Mouse (Mus musculus) frontal cortex, adult (tissue): Measurements from ENCODE around the gene Ccdc92.

ENCODE experiments used
- ATAC-seq: cut with Nextera tagmentation; 2 replicates; pipeline ENCODE4 v1.9.2; 2017; ENCODE audit warnings: mild to moderate bottlenecking, moderate library complexity, mixed read lengths; ENCODE audit not compliant: low TSS enrichment

Ccdc92 gene

GRCm38 (mm10) chr5:124854202-124854601, 8.0 kb downstream of the Ccdc92 start:
- no peak for ATAC-seq

GRCm38 (mm10) chr5:124853079-124853478, 9.1 kb downstream of the Ccdc92 start:
- peak; percentile 76; the same call in 1 of the 2 replicates for ATAC-seq

- no peak for ATAC-seq
Measured at GRCm38 (mm10) chr5:124852294-124852693, 9.9 kb downstream of the Ccdc92 start.

GRCm38 (mm10) chr5:124851572-124851971, 10.7 kb downstream of the Ccdc92 start:
- ATAC-seq: no peak

GRCm38 (mm10) chr5:124848994-124849393, 13.2 kb downstream of the Ccdc92 start:
- no peak for ATAC-seq

GRCm38 (mm10) chr5:124847014-124847413, 15.2 kb downstream of the Ccdc92 start:
- ATAC-seq: no peak

- no peak for ATAC-seq
Measured at GRCm38 (mm10) chr5:124844929-124845328, 17.3 kb downstream of the Ccdc92 start.

GRCm38 (mm10) chr5:124843386-124843785, 18.8 kb downstream of the Ccdc92 start:
- no peak for ATAC-seq

- no peak for ATAC-seq
Measured at GRCm38 (mm10) chr5:124840669-124841068, 21.6 kb downstream of the Ccdc92 start.

- ATAC-seq: no peak
Measured at GRCm38 (mm10) chr5:124840202-124840601, 22.0 kb downstream of the Ccdc92 start.

- peak; percentile 56 for ATAC-seq
Measured at GRCm38 (mm10) chr5:124836621-124837020, 25.6 kb downstream of the Ccdc92 start.

GRCm38 (mm10) chr5:124836075-124836474, 26.1 kb downstream of the Ccdc92 start:
- no peak for ATAC-seq

- peak; percentile 42; the same call in 1 of the 2 replicates for ATAC-seq
Measured at GRCm38 (mm10) chr5:124835218-124835617, 27.0 kb downstream of the Ccdc92 start.

GRCm38 (mm10) chr5:124830331-124830730, 31.9 kb downstream of the Ccdc92 start:
- no peak for ATAC-seq

GRCm38 (mm10) chr5:124822128-124822894, 39.9 kb downstream of the Ccdc92 start:
- ATAC-seq: no peak

GRCm38 (mm10) chr5:124817050-124817449, 45.2 kb downstream of the Ccdc92 start:
- no peak for ATAC-seq

GRCm38 (mm10) chr5:124814797-124815196, 47.4 kb downstream of the Ccdc92 start:
- ATAC-seq: no peak

- ATAC-seq: no peak
Measured at GRCm38 (mm10) chr5:124812466-124812865, 49.8 kb downstream of the Ccdc92 start.

- ATAC-seq: peak; percentile 93
Measured at GRCm38 (mm10) chr5:124809708-124810366, 52.4 kb downstream of the Ccdc92 start.

GRCm38 (mm10) chr5:124792112-124792511, 70.1 kb downstream of the Ccdc92 start:
- no peak for ATAC-seq

GRCm38 (mm10) chr5:124785650-124786049, 76.6 kb downstream of the Ccdc92 start:
- ATAC-seq: no peak
